Mouse (Mus musculus): Measurements from ENCODE around the gene Ncbp2.
A peak's percentile ranks its signal among the peaks of the same experiment; 100 is the strongest.

DNA sequence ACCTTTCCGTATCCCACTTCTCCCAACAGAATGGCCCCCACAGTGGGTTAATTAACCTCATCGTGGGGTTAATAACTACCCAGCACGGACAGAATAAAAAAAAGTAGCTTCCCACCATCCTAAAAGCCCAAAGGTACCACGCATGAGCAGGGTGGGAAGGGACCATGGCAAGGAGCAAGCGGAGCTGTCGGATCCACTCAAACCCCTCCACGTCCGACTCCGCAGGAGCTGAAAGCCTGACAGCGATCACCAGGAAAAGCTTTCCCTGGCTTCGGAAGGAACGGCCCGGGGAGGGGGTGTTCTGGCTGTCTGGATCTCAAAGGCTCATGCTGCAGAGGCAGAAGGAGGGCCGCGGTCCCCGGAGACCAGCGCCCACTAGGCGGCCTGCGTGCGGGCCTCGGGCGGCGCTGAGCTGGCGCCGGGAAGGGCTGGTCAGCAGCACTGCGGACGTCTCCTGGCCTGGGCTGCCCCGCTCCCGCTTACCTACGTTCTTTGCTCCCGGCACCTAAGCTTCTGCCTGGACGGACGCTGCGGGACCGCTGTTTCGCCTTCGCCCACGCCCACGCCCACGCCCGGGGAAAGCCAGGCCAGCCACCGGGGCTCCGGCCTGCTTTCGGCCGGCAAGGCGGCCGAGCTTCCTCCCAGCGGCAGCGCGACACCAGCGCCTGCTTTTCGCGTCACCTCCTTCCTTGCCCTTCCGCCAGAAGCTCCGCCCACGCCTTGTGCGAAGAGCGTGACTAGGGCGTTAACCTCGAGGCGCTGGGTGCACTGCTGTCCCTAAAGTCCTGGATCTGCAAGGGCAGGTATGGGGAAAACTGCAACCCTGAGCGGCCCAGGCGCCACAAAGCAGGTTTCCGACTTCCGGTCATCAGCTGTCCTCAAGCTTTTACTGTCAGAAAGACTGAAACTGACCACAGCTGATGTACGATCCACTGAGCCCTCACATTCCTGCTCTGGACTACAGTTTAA, 54.5 kb downstream of the Ncbp2 start, which contains the start of gene Senp5:
- TF ChIP-seq MAX (IDR thresholded peaks at IDR 0.05) = peak; percentile 96
- TF ChIP-seq CTCF (IDR thresholded peaks at IDR 0.05; ENCODE audit: control insufficient read depth, insufficient read depth, insufficient read length) = no peak

All from C2C12 (cell line).